Mouse (Mus musculus): Measurements from ENCODE around the gene Trpc4.

Gene Trpc4

GRCm38 (mm10) chr3:54190932-54191668 lies 35.3 kb downstream of the Trpc4 start:
- H3K9me3 ChIP-seq (ENCODE audit: low read length), result no peaks in the 10 kb centered on the region
- TF ChIP-seq POU5F1 (IDR thresholded peaks at IDR 0.05; ENCODE audit: borderline replicate concordance, low read length) (no peak), CTCF (conservative IDR thresholded peaks at IDR 0.05; ENCODE audit: low read length) (no peak), NANOG (IDR thresholded peaks at IDR 0.05; ENCODE audit: borderline replicate concordance, low read length) (no peak)
- H3K36me3 ChIP-seq (ENCODE audit: insufficient read depth, low read length), result no peaks in the 10 kb centered on the region
- no peaks in the 10 kb centered on the region for H3K27me3 ChIP-seq (ENCODE audit: insufficient read depth, low read length)
- no peaks in the 10 kb centered on the region for H3K4me1 ChIP-seq (replicated peaks; ENCODE audit: low read depth, low read length)
- H3K4me3 ChIP-seq (replicated peaks; ENCODE audit: low read length), result no peak overlapping the region

GRCm38 (mm10) chr3:54201231-54201630 lies 45.4 kb downstream of the Trpc4 start:
- Histone ChIP-seq H3K4me3 (replicated peaks; ENCODE audit: low read length) (no peak overlapping the region), H3K36me3 (ENCODE audit: insufficient read depth, low read length) (no peaks in the 10 kb centered on the region), H3K4me1 (replicated peaks; ENCODE audit: low read depth, low read length) (no peaks in the 10 kb centered on the region), H3K9me3 (ENCODE audit: low read length) (no peaks in the 10 kb centered on the region), H3K27me3 (ENCODE audit: insufficient read depth, low read length) (no peaks in the 10 kb centered on the region)
- no peak for TF ChIP-seq CTCF (conservative IDR thresholded peaks at IDR 0.05; ENCODE audit: low read length)
- TF ChIP-seq NANOG (IDR thresholded peaks at IDR 0.05; ENCODE audit: borderline replicate concordance, low read length), result no peak
- TF ChIP-seq POU5F1 (IDR thresholded peaks at IDR 0.05; ENCODE audit: borderline replicate concordance, low read length), result no peak

GRCm38 (mm10) chr3:54204386-54204785 lies 48.6 kb downstream of the Trpc4 start:
- H3K4me1 ChIP-seq (replicated peaks; ENCODE audit: low read depth, low read length), result no peaks in the 10 kb centered on the region
- no peaks in the 10 kb centered on the region for H3K27me3 ChIP-seq (ENCODE audit: insufficient read depth, low read length)
- H3K9me3 ChIP-seq (ENCODE audit: low read length), result no peaks in the 10 kb centered on the region
- no peak overlapping the region for H3K4me3 ChIP-seq (replicated peaks; ENCODE audit: low read length)
- no peak for TF ChIP-seq POU5F1 (IDR thresholded peaks at IDR 0.05; ENCODE audit: borderline replicate concordance, low read length)
- no peak for TF ChIP-seq NANOG (IDR thresholded peaks at IDR 0.05; ENCODE audit: borderline replicate concordance, low read length)
- TF ChIP-seq CTCF (conservative IDR thresholded peaks at IDR 0.05; ENCODE audit: low read length), result no peak
- H3K36me3 ChIP-seq (ENCODE audit: insufficient read depth, low read length), result no peaks in the 10 kb centered on the region

DNA sequence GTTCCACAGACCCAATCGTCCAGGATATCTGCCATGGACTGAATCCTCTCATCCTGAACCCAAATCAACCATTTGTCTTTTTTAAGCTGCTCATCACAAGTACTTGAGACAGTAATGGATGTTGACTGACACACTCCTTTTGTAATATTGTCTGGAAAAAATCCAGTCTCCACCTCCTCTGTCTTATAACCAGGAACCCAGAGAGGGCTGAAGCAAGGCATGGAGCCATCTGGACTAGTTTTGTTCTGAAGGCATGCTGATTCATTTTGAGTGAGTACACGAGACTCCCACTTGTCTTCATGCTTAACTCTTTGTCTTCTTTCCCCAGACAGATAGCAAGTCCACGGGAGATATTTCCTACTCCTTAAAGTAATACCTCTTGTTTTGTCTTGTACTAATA lies 54.3 kb downstream of the Trpc4 start:
- no peaks in the 10 kb centered on the region for H3K27me3 ChIP-seq (ENCODE audit: insufficient read depth, low read length)
- no peak overlapping the region for H3K4me3 ChIP-seq (replicated peaks; ENCODE audit: low read length)
- no peak for TF ChIP-seq NANOG (IDR thresholded peaks at IDR 0.05; ENCODE audit: borderline replicate concordance, low read length)
- no peak for TF ChIP-seq POU5F1 (IDR thresholded peaks at IDR 0.05; ENCODE audit: borderline replicate concordance, low read length)
- TF ChIP-seq CTCF (conservative IDR thresholded peaks at IDR 0.05; ENCODE audit: low read length), result no peak
- H3K4me1 ChIP-seq (replicated peaks; ENCODE audit: low read depth, low read length), result no peaks in the 10 kb centered on the region
- H3K9me3 ChIP-seq (ENCODE audit: low read length), result no peaks in the 10 kb centered on the region
- no peaks in the 10 kb centered on the region for H3K36me3 ChIP-seq (ENCODE audit: insufficient read depth, low read length)

- Histone ChIP-seq H3K36me3 (ENCODE audit: insufficient read depth, low read length) (no peaks in the 10 kb centered on the region), H3K4me1 (replicated peaks; ENCODE audit: low read depth, low read length) (no peaks in the 10 kb centered on the region), H3K4me3 (replicated peaks; ENCODE audit: low read length) (no peak overlapping the region), H3K27me3 (ENCODE audit: insufficient read depth, low read length) (no peaks in the 10 kb centered on the region), H3K9me3 (ENCODE audit: low read length) (no peaks in the 10 kb centered on the region)
- TF ChIP-seq NANOG (IDR thresholded peaks at IDR 0.05; ENCODE audit: borderline replicate concordance, low read length) (no peak), CTCF (conservative IDR thresholded peaks at IDR 0.05; ENCODE audit: low read length) (no peak), POU5F1 (IDR thresholded peaks at IDR 0.05; ENCODE audit: borderline replicate concordance, low read length) (no peak)
Observed at GRCm38 (mm10) chr3:54211441-54211840, 55.6 kb downstream of the Trpc4 start.

DNA sequence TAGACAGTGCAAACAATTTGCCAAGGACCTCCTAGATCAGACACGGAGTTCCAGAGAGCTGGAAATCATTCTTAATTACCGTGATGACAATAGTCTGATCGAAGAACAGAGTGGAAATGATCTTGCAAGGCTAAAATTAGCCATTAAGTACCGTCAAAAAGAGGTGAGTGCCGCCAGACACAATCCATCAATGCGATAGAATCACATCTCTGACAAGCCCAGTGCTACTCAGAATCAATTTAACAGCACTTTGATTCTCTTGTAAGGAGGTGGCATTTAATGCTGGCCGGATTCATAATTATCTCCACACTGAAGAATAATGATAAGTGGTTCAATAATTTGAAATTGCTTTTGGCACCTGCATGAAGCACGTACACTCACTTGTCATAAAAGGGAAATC lies 66.7 kb downstream of the Trpc4 start:
- H3K9me3 ChIP-seq (ENCODE audit: low read length), result no peaks in the 10 kb centered on the region
- no peaks in the 10 kb centered on the region for H3K27me3 ChIP-seq (ENCODE audit: insufficient read depth, low read length)
- H3K4me1 ChIP-seq (replicated peaks; ENCODE audit: low read depth, low read length), result no peaks in the 10 kb centered on the region
- TF ChIP-seq POU5F1 (IDR thresholded peaks at IDR 0.05; ENCODE audit: borderline replicate concordance, low read length) (no peak), NANOG (IDR thresholded peaks at IDR 0.05; ENCODE audit: borderline replicate concordance, low read length) (no peak), CTCF (conservative IDR thresholded peaks at IDR 0.05; ENCODE audit: low read length) (no peak)
- no peak overlapping the region for H3K4me3 ChIP-seq (replicated peaks; ENCODE audit: low read length)
- H3K36me3 ChIP-seq (ENCODE audit: insufficient read depth, low read length), result no peaks in the 10 kb centered on the region

GRCm38 (mm10) chr3:54228463-54228862 lies 72.6 kb downstream of the Trpc4 start:
- Histone ChIP-seq H3K9me3 (ENCODE audit: low read length) (no peaks in the 10 kb centered on the region), H3K27me3 (ENCODE audit: insufficient read depth, low read length) (no peaks in the 10 kb centered on the region), H3K4me1 (replicated peaks; ENCODE audit: low read depth, low read length) (no peaks in the 10 kb centered on the region), H3K36me3 (ENCODE audit: insufficient read depth, low read length) (no peaks in the 10 kb centered on the region), H3K4me3 (replicated peaks; ENCODE audit: low read length) (no peak overlapping the region)
- no peak for TF ChIP-seq POU5F1 (IDR thresholded peaks at IDR 0.05; ENCODE audit: borderline replicate concordance, low read length)
- TF ChIP-seq CTCF (conservative IDR thresholded peaks at IDR 0.05; ENCODE audit: low read length), result no peak
- no peak for TF ChIP-seq NANOG (IDR thresholded peaks at IDR 0.05; ENCODE audit: borderline replicate concordance, low read length)

DNA sequence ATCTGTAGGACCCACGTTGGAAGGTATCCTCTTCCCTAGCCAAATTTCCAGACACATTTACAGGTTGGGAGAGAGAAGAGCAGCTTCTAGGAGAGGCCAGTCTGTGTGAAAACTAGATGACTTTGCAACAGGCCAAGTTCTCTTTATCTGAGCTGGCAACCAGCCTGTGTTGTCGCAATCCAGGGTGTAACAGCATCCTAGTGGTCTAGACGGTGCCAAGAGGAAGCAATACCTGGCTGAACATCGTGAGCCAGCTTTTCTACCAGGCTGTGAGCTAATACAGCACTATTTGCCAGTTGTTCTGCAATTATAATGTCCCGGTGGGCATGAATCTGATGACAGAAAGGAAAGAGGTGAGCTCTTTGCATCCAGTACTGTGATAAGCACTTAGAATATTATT lies 83.1 kb downstream of the Trpc4 start:
- no peak overlapping the region for H3K4me3 ChIP-seq (replicated peaks; ENCODE audit: low read length)
- H3K36me3 ChIP-seq (ENCODE audit: insufficient read depth, low read length), result no peaks in the 10 kb centered on the region
- 0 out of 2 replicates have a peak, but pooled peaks cover 3% of the 10 kb centered on the region for H3K9me3 ChIP-seq (ENCODE audit: low read length)
- no peaks in the 10 kb centered on the region for H3K4me1 ChIP-seq (replicated peaks; ENCODE audit: low read depth, low read length)
- TF ChIP-seq POU5F1 (IDR thresholded peaks at IDR 0.05; ENCODE audit: borderline replicate concordance, low read length), result no peak
- H3K27me3 ChIP-seq (ENCODE audit: insufficient read depth, low read length), result no peaks in the 10 kb centered on the region

DNA sequence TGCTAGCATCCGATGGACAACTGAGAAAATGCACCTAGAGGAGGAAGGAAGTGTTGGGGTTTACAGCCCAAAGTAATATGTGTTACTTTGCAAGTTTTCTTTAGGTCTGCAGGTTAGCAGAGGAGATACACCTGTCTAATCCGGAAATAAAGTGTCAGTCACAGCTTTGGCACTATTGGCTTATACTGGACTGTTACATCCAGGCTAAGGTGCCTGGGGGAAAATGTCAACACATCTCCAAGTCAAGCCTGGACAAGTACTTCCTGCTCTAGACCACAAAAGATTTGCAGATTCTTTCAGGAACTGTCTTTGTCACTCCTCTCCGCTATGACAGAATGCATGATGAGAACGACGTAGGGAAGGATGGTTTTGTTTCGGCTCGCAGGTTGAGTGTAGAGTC lies 83.6 kb downstream of the Trpc4 start:
- no peak overlapping the region for H3K4me3 ChIP-seq (replicated peaks; ENCODE audit: low read length)
- H3K9me3 ChIP-seq (ENCODE audit: low read length), result 0 out of 2 replicates have a peak, but pooled peaks cover 3% of the 10 kb centered on the region
- no peaks in the 10 kb centered on the region for H3K27me3 ChIP-seq (ENCODE audit: insufficient read depth, low read length)
- TF ChIP-seq POU5F1 (IDR thresholded peaks at IDR 0.05; ENCODE audit: borderline replicate concordance, low read length) (no peak), NANOG (IDR thresholded peaks at IDR 0.05; ENCODE audit: borderline replicate concordance, low read length) (no peak), CTCF (conservative IDR thresholded peaks at IDR 0.05; ENCODE audit: low read length) (no peak)
- no peaks in the 10 kb centered on the region for H3K36me3 ChIP-seq (ENCODE audit: insufficient read depth, low read length)
- no peaks in the 10 kb centered on the region for H3K4me1 ChIP-seq (replicated peaks; ENCODE audit: low read depth, low read length)

All from E14TG2a.4 (cell line).